21 mouse cellular contexts compared by ENCODE assay signal in the genomic region with DNA sequence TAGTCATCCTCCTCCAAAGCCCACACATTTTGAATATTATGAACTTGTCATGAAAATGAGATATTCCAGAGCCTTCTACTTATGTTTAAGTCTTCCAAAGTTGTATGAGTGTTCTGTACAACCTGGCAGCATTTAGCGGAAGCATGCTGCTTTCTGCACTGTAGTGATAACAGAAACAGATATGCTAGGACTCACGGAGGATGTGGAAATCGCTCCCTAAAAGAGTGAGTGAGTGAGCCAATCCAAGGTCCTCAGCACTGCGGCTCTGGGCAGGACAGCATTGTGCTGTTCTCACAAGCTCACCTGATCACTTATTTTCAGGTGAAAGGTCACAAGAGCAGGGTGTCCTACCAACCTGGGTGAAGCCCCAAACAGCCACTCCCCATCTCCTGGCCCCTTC. TPM values are rescaled to one million over a fixed set of nuclear protein-coding genes. Genes with fewer than 3 reads are reported as not detected.
DNase-seq lines count a peak whose midpoint lies in the region; ATAC-seq lines count a peak whose summit lies in the region.
"Had no signal": no experiment of that assay in that cellular context is flagged by ENCODE, and none has a peak within 500 bp of the region (broad histone marks: within the 10 kb centered on the region; RNA-seq: fewer than 3 reads in every experiment).

No protein-coding gene starts in this region.

- intact Hi-C loops in heart, postnatal 10 days (cut with DNase I): loop anchor here (5.0 kb wide), 1 partner anchor 78 kb away; no protein-coding TSS in a partner anchor

- peak; percentile 76 for DNase-seq in heart, adult 11 months
- DNase-seq in heart, postnatal 10 days: no peak
- DNase-seq in 416B (ENCODE audit: low read depth): peak; percentile 62
- peak; percentile 12 for DNase-seq in brain, adult 2 months (ENCODE audit: low read depth, low spot score)
- no peak for DNase-seq in urinary bladder, postnatal 10 days (ENCODE audit: low spot score)
- no peak for DNase-seq in adrenal gland, adult 2 months
- no peak for DNase-seq in adrenal gland, postnatal 36 days
- DNase-seq: adrenal gland, postnatal 10 days; cerebellum, adult 11 months; cerebellum, postnatal 10 days; gastrocnemius, postnatal 10 days; heart, adult 18-20 months; kidney, adult 18-20 months; left cerebral cortex, postnatal 4 days; lung, adult 18-20 months; lung, postnatal 10 days; midbrain, embryonic 14.5 days; thymus, adult 18-20 months; thymus, postnatal 4 days had no signal

- peak; percentile 47 for ATAC-seq in megakaryocyte, adult 5-6 weeks (ENCODE audit: poor library complexity, severe bottlenecking)
- ATAC-seq: forebrain, embryonic 14.5 days had no signal

RNA-seq across cellular contexts. Expression of gene Xdh, which starts 56.2 kb away (rescaled TPM):
- 10 to 100 TPM in 1 of 2 experiments, 1 to 10 TPM in 1; 7.3 to 18.2 TPM for total RNA-seq in heart, postnatal 10 days (2021)
- total RNA-seq in megakaryocyte, adult 5-6 weeks (2015): 218 and 259 TPM in 2 replicates
- 211 and 252 TPM in 2 replicates for total RNA-seq in megakaryocyte, adult 5-6 weeks (2017)
- total RNA-seq in adrenal gland, adult 2 months (2021): 100 to 1,000 TPM; 290 to 422 TPM
- polyA plus RNA-seq in adrenal gland, adult 2 months (2012; rRNA removed): 92.2 and 161 TPM in 2 replicates
- total RNA-seq in adrenal gland, postnatal 36 days (2021): 100 to 1,000 TPM; 334 to 458 TPM

Comparison
In these comparisons a context has a peak if more than half of its experiments do, and no peak if none do; other contexts are left out.
1. DNase-seq: peak in heart, adult 11 months (single experiment), 416B (single experiment) and brain, adult 2 months (single experiment); none in heart, postnatal 10 days (0 of 2), urinary bladder, postnatal 10 days (single experiment), adrenal gland, adult 2 months (single experiment) and adrenal gland, postnatal 36 days (0 of 2).
2. RNA of gene Xdh, which starts 56.2 kb away (total RNA-seq): 334 to 458 TPM in adrenal gland, postnatal 36 days, 290 to 422 TPM in adrenal gland, adult 2 months and 211 to 259 TPM in megakaryocyte, adult 5-6 weeks; 7.3 to 18.2 TPM in heart, postnatal 10 days; every median in the first group is over 10 times any median in the second.